Mouse (Mus musculus) hindbrain, postnatal 0 days (tissue): ENCODE results near the gene 2010111I01Rik. TPM values are rescaled to one million over a fixed set of nuclear protein-coding genes. Genes with fewer than 3 reads are reported as not detected.

ENCODE experiments used
- ATAC-seq: fragments of 200-750 bp; cut with Nextera tagmentation; 2 replicates; pipeline ENCODE4 v1.8.0; 2017; ENCODE audit warnings: mild to moderate bottlenecking, moderate TSS enrichment, moderate library complexity
- DNase-seq: peaks from one replicate; pipeline ENCODE4 v3.0.0-alpha.2; 2015; ENCODE audit warnings: low spot score
- H3K27ac ChIP-seq: fragments of 300-500 bp; sonication (generic); 2 replicates; pipeline ENCODE4 v1.5.1; 2014; ENCODE audit warnings: mild to moderate bottlenecking
- H3K27me3 ChIP-seq: fragments of 300-500 bp; sonication (generic); 2 replicates; pipeline ENCODE4 v1.6.1; 2014; ENCODE audit warnings: low read length, mixed read lengths; ENCODE audit not compliant: insufficient read depth
- H3K36me3 ChIP-seq: fragments of 300-500 bp; sonication (generic); 2 replicates; pipeline ENCODE4 v1.6.1; 2014; ENCODE audit warnings: low read length, mixed read lengths; ENCODE audit not compliant: insufficient read depth
- H3K4me1 ChIP-seq: fragments of 300-500 bp; sonication (generic); 2 replicates; pipeline ENCODE4 v1.6.1; 2014; ENCODE audit warnings: antibody characterized with exemption, low read length, mixed read lengths; ENCODE audit not compliant: insufficient read depth
- H3K4me2 ChIP-seq: fragments of 300-500 bp; sonication (generic); 2 replicates; pipeline ENCODE4 v1.6.1; 2014; ENCODE audit warnings: low read depth, mild to moderate bottlenecking, low read length, moderate library complexity, mixed read lengths
- H3K4me3 ChIP-seq: fragments of 300-500 bp; sonication (generic); 2 replicates; pipeline ENCODE4 v1.5.1; 2014; ENCODE audit warnings: low read length
- H3K9ac ChIP-seq: fragments of 300-500 bp; sonication (generic); replicated peaks from 2 replicates; pipeline ENCODE4 v1.6.1; 2014; ENCODE audit warnings: mild to moderate bottlenecking, low read length, moderate library complexity, mixed read lengths
- H3K9me3 ChIP-seq: fragments of 300-500 bp; sonication (generic); 2 replicates; pipeline ENCODE4 v1.6.1; 2016; ENCODE audit warnings: low read length, mixed read lengths
- CTCF ChIP-seq: IDR thresholded peaks from 2 replicates; pipeline ENCODE4 v1.5.1; 2016; ENCODE audit warnings: antibody characterized with exemption, control low read depth, low read depth
- WGBS: fragments of 180-500 bp; shearing (Covaris S2); extraction: QIAGEN DNeasy Blood & Tissue Kit; methylation state at CpG from one replicate; pipeline ENCODE4 v1.1.7; 2014; 5-methylcytosine and 5-hydroxymethylcytosine counted together
- polyA plus RNA-seq: library from polyadenylated mRNA; unstranded; fragments of >200 nt; fragmentation: Nextera tagmentation; extraction: Ambion mirVana; gene quantifications from 2 replicates; pipeline ENCODE4 v1.2.1, GENCODE M21; 2015
- total RNA-seq: library from RNA; depleted of rRNA; stranded (reverse); fragments of >200 nt; gene quantifications from 2 replicates; pipeline ENCODE4 v1.2.3, GENCODE M21; 2014

Gene 2010111I01Rik
- total and polyA plus RNA-seq, 2 experiments from 2014 or later = 15.9 to 29.8 TPM

DNA sequence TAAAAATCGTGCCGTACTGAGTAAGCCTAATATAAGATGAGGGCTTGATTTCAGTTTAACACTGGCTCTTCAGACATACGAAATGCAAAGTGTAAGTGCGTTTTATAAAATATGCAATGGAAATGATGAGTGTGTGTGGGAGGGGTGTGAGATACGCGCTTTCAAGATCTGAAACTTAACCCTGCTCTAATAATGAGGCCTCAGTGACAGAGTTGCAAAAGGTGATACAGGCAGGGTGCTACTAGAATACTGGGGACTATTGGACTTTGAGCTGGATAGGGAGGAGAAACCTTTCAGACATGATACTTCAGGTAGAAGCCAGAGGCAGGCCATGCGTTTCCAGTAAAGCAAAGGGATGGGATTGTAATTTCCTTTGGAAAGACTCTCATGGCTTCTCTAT lies 273.4 kb downstream of the 2010111I01Rik start:
- no peak for DNase-seq

DNA sequence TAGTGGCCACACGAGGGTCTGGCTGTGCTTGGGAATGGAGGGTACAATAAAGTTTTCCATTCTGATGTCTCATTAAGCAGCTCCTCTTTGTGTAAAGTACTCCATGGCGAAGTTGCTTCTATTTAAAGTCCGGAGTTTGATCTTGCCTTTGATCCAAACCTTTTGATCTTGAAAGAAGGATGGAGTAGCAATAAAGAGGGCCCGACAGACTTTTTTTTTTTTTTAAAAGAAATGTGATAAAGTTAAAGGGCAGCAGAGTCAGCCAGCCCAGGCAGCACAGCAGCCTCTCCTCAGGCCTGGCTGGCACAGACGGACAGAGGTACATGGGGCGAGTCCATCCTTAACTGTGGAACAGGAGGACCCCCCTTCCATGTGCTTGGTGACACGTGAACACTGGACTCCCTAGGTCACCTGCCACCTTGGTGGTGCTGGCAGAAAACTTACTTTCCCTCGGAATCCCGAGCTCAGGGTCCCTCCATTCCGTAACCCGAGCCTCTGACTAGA lies 274.7 kb downstream of the 2010111I01Rik start:
- peak overlapping the region; percentile 60 for H3K9ac ChIP-seq
- H3K4me2 ChIP-seq = peak overlapping the region; percentile 76
- DNase-seq (peak; percentile 18), ATAC-seq (peak; percentile 71)
- H3K9me3 ChIP-seq = no peaks in the 10 kb centered on the region
- H3K27ac ChIP-seq = peak overlapping the region; percentile 72
- H3K4me1 ChIP-seq = no peaks in the 10 kb centered on the region
- 7% methylated on average over 11 of the region's 11 CpGs for WGBS
- no peaks in the 10 kb centered on the region for H3K36me3 ChIP-seq
- no peak for TF ChIP-seq CTCF
- no peaks in the 10 kb centered on the region for H3K27me3 ChIP-seq
- H3K4me3 ChIP-seq = peak overlapping the region; percentile 69

More for the DNA sequence above, 273.4 kb downstream of the 2010111I01Rik start:
- no peaks in the 10 kb centered on the region for H3K4me1 ChIP-seq
- H3K4me3 ChIP-seq = no peak overlapping the region
- no peaks in the 10 kb centered on the region for H3K27me3 ChIP-seq
- no peak overlapping the region for H3K27ac ChIP-seq
- no peak for TF ChIP-seq CTCF
- H3K36me3 ChIP-seq = no peaks in the 10 kb centered on the region
- H3K4me2 ChIP-seq = no peak overlapping the region
- no peak for ATAC-seq
- no peak overlapping the region for H3K9ac ChIP-seq
- no peaks in the 10 kb centered on the region for H3K9me3 ChIP-seq
- 93% methylated on average over 7 of the region's 7 CpGs for WGBS

DNA sequence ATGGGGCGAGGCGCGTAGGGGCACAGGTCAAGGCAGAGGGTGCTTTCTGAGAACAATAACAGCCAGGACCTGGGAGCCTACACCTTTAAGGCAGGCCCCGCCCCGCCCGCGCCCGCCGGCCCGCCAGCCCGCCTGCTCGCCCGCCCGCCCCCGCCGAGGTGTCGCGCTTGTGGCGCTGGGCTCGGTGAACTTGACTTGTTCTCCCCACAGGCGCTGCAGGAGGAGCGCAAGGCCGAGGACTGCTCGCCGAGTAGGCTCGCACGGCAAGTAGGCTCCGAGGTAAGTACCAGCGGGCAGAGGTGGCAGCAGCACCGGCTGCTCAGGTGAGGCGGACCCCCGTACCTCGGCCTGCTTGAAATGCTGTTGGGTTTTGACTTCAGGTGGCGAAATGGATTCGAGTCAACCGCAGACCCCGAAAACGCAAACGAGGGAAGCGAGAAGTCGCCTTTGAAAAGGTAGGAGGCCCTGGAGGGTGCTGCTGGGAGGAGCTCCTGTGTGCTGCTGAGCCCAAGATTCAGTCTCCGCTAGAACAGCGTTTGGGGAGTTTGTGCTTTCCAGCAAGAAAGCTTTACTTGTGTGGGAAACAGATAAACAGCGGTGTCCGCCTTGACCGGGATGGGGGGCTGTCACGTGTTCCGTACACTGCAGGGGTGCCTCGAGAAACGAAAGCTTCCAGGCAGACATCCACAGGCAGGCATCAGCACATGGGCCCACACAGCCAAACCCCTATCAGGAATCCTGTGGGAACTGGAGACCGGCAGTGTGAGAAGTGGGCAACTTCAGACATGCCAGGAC lies 275.4 kb downstream of the 2010111I01Rik start:
- DNase-seq (peak; percentile 70), ATAC-seq (peak; percentile 87)
- Histone ChIP-seq H3K27me3 (no peaks in the 10 kb centered on the region), H3K36me3 (no peaks in the 10 kb centered on the region), H3K4me3 (peak overlapping the region; percentile 69), H3K4me2 (peak overlapping the region; percentile 76), H3K27ac (peak overlapping the region; percentile 72), H3K9me3 (no peaks in the 10 kb centered on the region), H3K4me1 (no peaks in the 10 kb centered on the region), H3K9ac (peak overlapping the region; percentile 60)
- under 1% methylated on average over 51 of the region's 51 CpGs for WGBS
- no peak for TF ChIP-seq CTCF

DNA sequence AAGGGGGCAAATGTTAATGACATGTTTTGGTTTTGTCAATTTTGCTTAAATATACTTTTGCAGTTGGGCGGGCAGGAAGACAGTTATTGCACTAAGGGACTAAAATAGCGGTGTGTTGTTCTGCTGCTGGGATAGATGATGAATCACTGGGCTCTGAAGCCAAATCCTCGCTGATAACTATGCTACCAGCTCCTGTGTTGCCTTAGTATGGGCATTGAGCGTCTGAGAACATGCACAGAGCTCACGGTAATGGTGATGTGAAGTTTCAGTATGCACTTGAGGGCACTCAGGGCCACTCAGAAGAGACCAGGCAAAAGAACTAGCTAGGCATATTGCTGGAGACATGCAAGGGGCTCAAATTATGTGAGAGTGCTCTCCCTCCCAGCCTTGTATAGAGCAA lies 276.1 kb downstream of the 2010111I01Rik start:
- ATAC-seq (no peak), DNase-seq (no peak)
- Histone ChIP-seq H3K4me3 (peak overlapping the region; percentile 69), H3K4me2 (peak overlapping the region; percentile 76), H3K9ac (peak overlapping the region; percentile 60), H3K9me3 (no peaks in the 10 kb centered on the region), H3K4me1 (no peaks in the 10 kb centered on the region), H3K27me3 (no peaks in the 10 kb centered on the region), H3K36me3 (no peaks in the 10 kb centered on the region), H3K27ac (no peak overlapping the region)
- 48% methylated on average over 5 of the region's 5 CpGs for WGBS
- TF ChIP-seq CTCF = no peak

DNA sequence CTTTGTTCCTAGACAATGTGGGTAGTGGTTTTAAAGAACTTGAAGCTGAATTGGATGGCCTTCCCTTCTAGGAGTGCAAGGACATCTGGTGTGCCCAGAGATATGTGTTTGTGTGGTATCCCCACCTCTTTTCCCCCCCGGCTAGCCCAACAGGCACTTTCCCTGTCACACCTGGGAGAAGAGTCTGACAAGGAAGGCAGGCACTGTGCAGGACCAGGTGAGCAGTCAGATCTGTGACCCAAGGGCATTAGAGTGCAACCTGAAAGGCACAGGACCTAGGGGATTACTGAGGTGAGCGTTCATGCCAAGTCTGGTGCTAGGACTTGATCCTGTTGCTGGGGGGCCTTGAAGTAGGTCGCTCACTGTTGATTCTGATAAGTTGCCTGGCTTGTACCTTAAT lies 277.0 kb downstream of the 2010111I01Rik start:
- Histone ChIP-seq H3K4me1 (no peaks in the 10 kb centered on the region), H3K9ac (no peak overlapping the region), H3K4me2 (peak overlapping the region; percentile 36), H3K27ac (no peak overlapping the region), H3K4me3 (no peak overlapping the region), H3K9me3 (no peaks in the 10 kb centered on the region), H3K27me3 (no peaks in the 10 kb centered on the region), H3K36me3 (no peaks in the 10 kb centered on the region)
- no peak for ATAC-seq
- DNase-seq = no peak
- 91% methylated on average over 3 of the region's 3 CpGs for WGBS
- no peak for TF ChIP-seq CTCF

DNA sequence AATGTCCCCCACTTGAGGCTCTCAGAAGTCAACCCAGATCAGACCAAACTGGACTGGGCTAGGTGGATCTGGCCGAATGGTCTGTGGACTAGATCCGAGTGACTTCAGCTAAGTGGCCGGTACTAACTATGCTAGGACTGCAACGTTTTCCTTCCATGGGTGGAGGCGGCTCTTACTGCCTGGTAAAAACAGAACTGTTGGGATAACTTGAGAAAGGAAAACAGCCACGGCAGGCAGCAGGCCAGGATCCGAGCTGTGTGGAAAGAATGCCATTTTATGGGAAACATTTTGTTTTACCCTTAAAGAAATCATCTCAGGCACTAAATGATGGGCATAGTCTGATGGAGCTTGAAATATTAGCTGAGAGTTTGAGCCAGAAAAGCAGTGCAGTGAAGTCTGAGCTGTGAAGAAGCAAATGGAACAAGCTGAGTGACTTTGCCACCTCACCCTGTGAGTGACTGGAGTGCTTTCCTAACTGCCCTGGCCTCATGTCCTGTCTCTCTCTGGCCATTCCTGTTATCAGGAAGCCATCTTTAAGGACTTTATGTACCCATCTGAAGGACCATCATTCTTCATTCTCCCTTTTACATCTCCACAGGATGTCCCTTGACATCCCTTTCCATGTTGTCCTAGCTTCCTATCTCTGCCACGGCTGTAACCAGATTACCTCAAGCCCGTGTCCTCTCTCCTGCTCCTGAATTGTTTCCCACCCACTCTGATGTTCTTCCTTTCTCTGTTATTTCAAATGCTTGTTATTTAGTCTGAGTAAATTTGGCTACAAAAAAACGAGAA lies 277.9 kb downstream of the 2010111I01Rik start:
- TF ChIP-seq CTCF = no peak
- H3K4me1 ChIP-seq = no peaks in the 10 kb centered on the region
- DNase-seq = no peak
- H3K4me3 ChIP-seq = no peak overlapping the region
- no peak overlapping the region for H3K27ac ChIP-seq
- peak overlapping the region; percentile 36; the same call in 1 of the 2 replicates for H3K4me2 ChIP-seq
- no peaks in the 10 kb centered on the region for H3K27me3 ChIP-seq
- H3K9me3 ChIP-seq = no peaks in the 10 kb centered on the region
- H3K36me3 ChIP-seq = no peaks in the 10 kb centered on the region
- H3K9ac ChIP-seq = no peak overlapping the region
- ATAC-seq = no peak
- 79% methylated on average over 10 of the region's 10 CpGs for WGBS
